Mouse (Mus musculus) B cell, adult 2 months (primary cell): Measurements from ENCODE around the gene Nelfb.

Experiments
- DNase-seq, 2 experiments: peaks; one replicate each; pipeline ENCODE4 v3.0.0; 2022

Nelfb gene

DNA sequence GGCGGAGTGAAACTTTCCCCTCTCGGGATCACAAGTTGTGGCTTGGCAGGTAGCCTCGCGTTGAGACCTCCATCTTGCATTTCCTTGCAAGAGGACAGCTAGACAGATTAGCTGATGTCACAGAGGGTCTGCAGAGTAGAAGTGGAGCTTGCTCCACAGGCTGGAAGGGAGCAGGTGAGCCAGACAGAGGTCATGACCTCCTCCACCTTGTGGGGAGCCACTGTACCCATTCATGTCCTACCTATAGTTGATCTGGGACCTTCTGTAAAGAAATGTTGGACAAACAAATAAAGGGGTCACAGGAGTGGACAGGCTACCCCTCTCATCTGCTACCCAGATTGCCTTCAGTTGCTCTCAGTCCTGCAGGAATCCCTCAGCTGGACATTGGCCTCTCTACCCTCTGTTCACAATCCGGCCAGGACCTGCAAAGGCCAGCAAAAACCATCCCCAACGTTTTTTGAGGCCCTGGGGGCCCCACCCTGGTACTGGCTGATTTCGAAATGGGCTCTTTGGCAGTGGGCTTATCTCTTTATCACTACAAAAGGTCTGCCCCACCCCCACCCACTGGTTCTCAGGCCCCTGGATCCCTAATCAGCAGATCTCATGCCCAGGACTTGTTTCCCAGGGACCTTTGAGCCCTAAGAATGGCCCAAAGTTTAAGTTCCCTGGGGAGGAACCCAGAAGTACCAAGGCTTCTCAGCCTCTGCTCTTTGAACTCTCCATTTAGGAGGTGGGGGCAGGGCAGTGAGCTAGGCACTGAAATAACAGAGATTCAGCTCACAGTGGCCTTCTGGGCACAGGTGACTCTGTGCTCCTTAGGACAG lies 36.2 kb downstream of the Nelfb start:
- DNase-seq: no peak

DNA sequence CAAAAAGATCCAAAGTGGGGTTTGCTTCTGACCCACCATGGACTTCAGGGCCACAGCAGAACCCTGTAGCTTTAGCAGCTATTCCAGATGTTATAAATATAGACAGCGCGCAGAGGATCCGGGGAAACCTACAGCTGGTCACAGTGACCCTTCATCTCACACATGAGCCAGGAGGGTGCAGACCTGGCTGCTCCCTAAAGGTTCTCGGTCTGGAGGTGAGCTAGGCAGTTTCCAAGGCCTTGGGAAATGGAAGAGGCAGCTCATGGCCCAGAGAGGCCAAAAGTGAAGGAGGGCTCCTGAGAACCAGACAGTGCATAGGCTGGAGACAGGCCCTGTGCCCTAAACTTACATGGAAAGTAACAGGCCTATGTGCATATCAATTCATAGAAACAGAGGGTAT lies 37.5 kb downstream of the Nelfb start:
- no peak for DNase-seq

DNA sequence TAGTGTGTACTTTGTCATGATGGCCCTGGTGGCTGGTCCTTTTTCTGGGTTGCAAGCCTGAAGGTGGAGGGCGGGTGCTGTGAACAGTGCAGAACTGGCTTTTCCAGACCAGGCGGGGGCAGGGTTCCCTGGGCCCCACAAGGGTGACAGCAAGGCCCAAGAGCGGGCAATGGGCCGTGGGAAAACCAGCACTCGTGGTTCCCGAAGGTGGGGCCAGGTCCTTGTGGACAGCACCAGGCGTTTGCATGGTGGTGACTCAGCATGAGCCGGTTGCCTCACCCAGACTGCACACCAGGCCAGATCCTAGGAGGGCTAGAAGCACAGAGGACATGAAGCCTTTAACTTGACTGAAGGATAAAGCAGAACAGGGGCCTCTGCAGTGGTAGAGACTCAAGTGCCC lies 38.7 kb downstream of the Nelfb start:
- no peak for DNase-seq

DNA sequence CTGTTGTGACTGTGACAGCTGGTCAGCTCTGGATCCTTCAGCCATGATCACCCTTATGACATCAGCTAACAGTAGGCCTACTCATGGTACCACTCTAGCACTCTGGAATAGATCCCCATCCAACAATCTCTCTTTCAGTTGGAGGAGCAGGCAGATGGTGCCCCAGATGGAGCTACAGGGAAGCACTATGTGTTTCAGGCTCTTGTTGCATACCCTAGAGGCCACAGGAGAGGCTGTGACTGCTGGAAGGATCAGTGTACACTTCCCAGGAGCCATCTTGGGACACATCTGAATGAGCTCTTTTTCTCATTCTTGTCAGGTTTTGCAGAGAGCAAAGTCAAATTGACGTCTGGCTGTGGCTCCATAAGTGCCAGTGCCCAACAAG lies 39.5 kb downstream of the Nelfb start:
- no peak for DNase-seq

DNA sequence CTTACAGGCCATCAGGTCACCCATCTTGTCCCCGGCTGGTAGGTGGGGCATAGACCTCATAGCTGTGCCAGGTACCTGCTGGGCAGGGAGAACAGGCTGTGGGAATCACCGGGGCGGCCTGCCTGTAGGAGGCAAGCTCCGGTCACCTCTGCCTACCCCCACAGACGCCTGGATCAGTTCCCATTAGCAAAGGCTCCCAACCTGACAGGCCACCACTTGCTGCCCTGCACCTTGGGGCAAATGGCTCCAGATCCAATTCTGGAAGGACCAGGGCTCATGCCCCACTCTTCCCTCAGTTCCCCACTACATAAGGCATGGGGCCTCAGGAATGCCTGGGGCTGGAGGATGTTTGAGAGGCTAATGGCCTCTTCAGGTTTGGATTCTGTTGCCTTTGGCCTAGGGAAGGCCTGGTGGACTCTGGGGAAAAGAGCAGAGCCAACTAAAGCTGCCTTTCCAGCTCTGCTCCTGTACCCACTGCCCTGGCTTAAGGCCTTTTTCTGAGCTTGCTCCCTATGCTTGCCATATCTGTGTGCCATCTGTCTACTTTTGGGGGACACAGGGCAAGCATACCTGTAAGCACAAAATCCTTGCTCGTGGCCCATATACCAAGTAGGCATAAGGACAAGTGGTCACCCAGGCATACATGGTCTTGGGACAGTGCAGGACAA lies 40.1 kb downstream of the Nelfb start:
- DNase-seq: no peak

DNA sequence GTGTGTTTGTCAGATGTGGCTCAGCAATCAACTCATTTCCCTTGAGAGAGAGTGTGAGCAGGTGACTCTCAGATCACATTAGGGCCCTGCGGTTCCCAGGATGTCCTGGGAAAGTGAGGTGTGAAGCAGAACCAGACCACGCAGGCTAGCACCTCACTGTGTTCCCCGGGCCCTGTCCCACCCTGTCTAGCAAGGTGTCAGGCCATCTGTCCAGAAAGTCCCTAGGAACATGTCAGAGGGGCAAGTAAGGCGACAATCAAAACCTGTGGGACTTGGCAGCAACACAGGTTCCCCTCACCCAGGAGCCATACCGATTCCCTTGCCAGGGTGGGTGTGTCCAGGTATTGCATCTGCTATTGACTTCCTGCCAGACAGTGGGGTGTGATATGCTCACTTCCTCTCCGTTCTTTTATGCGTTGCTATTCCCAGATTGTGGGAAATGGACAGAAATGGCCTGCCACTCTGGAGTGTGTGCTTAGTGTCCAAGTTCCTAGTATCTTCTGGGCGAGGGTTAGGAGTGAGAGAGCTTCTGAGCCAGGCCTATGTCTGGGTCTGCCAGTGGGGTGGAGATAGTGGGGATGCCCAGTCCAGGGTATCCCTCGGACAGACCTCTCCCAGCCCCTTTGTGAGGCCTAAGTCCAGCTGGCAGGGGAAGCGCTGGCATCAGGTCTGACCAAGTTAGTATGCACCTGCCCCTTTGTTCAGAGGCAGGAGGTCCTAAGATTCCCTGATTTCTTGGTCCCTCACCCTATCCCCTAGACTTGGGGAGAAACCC lies 40.8 kb downstream of the Nelfb start:
- peak; percentile 16 to 25 for DNase-seq

DNA sequence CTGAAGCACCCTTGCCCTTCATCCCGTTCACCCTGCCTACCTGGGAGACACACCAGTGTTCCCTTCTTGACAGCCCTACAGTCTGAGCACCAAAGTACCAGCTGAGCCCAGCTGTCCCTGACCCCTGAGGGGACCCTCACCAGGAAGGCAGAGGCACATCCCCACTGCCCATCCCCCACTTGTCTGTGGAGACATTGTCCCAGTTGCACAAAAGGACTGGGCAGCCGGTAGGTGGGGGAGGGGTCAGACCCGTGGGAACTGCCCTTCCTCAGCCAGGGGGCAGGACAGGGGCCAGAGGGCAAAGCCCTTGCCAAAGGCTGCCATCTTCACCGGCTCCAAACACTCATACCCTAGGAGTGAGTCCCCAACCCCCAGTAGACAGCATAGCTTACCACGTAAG lies 41.5 kb downstream of the Nelfb start:
- DNase-seq: no peak

DNA sequence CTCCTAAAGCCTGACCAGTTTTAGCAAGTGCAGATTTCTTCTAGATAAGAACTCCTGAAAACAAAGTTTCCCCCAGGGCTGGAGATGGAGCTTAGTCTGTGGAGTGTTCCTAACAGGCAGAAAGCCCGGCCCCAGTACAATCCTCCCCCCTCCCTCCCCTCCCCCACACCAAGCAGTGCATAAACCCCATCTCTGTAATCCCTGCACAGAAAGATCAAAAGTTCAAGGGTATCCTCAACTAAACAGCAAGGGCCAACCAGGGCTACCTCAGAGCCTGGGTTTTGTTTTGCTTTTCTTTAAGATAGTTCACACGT lies 42.7 kb downstream of the Nelfb start:
- no peak for DNase-seq

DNA sequence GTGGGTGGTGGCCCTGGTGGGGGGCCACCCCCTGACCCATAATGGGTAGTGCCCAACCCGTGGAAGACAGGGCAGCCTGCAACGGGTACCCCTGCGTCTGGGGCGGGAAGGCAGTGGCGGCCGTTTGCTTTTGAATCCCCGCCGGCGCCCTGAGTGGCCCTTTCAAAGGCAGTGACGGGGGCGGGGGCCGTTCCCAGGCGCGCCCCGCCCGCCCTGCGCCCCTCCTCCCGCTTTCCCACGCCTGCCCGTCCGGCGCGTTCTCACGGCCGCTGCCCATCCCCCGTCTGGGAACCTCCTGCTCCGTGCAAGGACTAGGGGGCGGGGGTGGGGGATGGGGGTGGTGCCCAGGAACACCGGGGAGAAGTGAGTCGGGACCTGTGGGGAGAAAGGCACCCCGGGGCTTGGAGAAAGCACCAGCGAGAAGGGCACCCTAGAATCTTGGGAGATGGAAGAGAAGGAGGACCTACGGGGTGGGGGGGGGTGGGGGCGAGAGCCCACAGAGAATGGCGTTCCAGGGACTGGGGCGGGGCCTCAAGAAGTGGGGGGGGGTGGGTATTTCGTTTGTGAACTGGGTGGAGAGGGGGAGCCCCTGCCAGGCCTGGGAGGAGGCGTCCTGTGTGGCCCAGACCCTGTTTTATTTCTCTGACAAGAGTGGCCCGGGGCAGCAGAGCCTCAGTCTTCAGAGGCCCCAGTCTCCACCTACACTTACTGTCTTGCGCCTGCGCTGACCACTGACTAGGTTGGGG lies 43.2 kb downstream of the Nelfb start:
- DNase-seq: peak in 1 of 2 experiments; percentile 6

DNA sequence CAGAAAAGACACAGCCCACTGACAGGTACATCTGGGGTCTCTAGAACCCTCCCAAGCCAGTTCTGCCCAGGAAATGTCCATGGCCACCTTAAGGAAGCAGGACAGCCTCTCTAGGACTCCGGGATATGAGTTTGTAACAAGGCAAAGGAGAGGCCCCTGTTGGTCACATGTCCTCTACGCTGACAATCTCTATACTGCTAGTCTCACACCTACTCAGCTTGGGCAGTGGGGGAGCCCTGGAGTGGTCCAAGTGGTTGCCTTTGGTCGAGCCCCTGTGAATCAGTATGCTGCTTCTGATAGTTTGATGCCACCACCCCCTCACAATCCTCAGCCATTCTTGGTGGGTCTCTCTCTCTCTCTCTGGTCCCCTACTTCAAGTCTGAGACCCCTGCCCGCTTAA lies 43.8 kb downstream of the Nelfb start:
- no peak for DNase-seq

DNA sequence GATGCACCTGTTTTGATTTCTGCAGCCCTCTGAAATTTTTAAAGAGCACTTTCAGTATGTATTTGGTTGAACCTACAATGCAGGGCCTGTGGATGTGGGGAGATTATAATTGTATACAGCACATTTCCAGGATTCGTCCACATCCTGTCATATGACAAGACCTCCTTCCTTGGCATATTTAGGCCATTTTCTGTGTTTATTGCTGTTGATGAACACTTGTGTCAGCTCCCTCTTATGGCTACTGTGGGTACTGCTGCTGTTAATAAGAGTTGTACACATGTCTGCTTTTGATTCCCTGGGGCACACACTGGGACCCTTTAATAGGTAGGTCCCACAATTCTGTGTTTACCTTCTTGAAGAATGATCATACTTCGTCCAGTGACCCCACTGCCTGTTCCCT lies 53.6 kb downstream of the Nelfb start:
- DNase-seq: peak; percentile 65 to 74

DNA sequence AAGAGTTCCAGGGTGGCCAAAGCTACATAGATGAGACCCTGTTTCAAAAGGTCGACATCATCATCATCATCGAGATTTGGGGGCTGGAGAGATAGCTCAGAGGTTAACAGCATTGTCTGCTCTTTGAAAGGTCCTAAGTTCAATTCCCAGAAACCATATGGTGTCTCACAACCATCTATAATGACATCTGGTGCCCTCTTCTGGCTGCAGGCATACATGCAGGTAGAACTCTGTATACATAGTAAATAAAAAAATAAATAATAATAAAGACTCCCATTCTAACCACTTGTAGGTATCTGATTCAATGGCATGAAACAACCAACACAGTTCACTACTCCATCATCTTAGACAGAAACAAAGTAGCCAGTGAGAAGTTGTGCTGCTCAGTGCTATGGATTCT lies 54.3 kb downstream of the Nelfb start:
- DNase-seq: peak; percentile 30 to 31

DNA sequence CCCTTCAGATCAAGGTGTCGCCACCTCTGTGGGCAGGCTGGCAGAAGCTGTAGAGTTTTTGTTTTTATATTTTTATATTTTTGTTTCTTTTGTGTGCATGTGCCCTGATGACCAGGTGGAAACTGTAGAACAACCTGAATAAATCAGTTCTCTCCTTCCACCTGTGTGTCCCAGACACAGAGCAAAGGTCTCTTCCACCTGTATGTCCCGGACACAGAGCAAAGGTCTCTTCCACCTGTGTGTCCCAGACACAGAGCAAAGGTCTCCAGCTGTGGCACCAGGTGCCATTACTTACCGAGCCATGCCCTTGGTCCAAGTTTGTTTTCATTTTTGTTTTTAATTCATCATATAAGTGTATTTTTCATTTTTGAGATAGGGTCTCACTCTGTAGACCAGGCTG lies 55.1 kb downstream of the Nelfb start:
- DNase-seq: no peak

DNA sequence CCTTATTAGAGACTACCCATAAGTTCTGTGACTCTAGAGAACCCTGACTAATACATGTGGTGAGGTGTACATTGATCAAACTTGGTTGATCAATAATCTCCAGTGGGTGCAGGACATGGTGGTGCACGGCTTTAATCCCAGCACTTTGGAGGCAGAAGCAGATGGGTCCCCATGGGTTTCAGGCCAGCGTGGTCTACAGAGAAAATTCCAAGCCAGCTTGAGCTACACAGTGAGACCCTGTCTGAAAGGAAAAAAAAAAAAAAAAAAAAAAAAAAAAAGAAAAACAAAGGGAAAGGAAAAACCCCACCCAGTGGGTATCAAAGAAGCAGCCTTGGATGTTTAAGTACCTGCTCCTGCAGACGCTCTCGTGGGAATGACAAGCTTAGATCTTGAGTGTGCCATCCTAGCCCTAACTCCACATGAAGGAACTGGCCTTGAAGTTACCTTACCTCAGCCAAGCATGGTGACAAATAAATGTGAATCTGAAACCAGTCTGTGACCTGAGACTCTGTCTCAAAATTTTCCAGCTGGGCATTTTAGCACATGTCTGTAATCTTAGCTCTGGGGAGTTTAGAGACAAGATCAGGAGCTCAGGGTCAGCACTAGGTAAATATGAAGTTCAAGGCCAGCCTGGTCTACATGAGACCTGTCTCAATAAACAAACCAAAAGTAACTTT lies 59.9 kb downstream of the Nelfb start:
- DNase-seq: no peak
